ENCODE assay signal across 33 mouse cellular contexts in the genomic region with DNA sequence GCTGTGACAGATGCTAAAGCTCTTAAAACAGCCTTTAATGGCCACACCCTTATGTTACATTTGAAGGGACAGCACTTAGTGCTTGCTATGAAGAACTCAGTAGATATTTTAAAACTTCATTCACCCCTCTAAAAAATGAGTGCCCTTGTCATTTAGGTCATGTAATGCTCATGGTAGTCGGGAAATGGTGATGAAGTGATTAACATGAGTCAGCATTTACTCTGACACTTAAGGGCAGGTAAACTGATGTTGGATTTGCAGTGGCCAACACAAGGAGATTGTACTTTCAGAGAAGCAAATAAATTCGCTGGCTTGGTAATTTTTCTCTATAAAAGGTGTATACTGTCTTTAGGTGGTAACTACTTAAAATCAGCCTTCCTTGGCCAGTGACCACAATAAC.
"Had no signal": no experiment of that assay in that cellular context is flagged by ENCODE, and none has a peak within 500 bp of the region (broad histone marks: within the 10 kb centered on the region; RNA-seq: fewer than 3 reads in every experiment).

No protein-coding gene starts in this region.

- H3K9ac ChIP-seq: limb, embryonic 12.5 days; limb, embryonic 13.5 days; limb, embryonic 15.5 days; liver, embryonic 12.5 days; liver, embryonic 13.5 days; liver, embryonic 14.5 days; liver, embryonic 15.5 days; liver, postnatal 0 days; lung, embryonic 14.5 days; lung, embryonic 15.5 days; midbrain, embryonic 12.5 days; midbrain, embryonic 13.5 days; midbrain, embryonic 15.5 days; neural tube, embryonic 12.5 days; neural tube, embryonic 13.5 days had no signal

- H3K4me1 ChIP-seq: limb, embryonic 10.5 days; limb, embryonic 12.5 days; limb, embryonic 13.5 days; limb, embryonic 15.5 days; liver, embryonic 12.5 days; liver, embryonic 13.5 days; liver, embryonic 15.5 days; lung, embryonic 15.5 days; midbrain, embryonic 10.5 days; midbrain, embryonic 12.5 days; midbrain, embryonic 13.5 days; midbrain, embryonic 15.5 days; neural tube, embryonic 12.5 days had no signal

- H3K27ac ChIP-seq: limb, embryonic 10.5 days; limb, embryonic 12.5 days; limb, embryonic 13.5 days; limb, embryonic 15.5 days; liver, embryonic 12.5 days; liver, embryonic 13.5 days; liver, embryonic 14.5 days; liver, embryonic 15.5 days; lung, embryonic 15.5 days; macrophage; midbrain, embryonic 10.5 days; midbrain, embryonic 12.5 days; midbrain, embryonic 13.5 days; midbrain, embryonic 15.5 days; neural tube, embryonic 12.5 days; neural tube, embryonic 13.5 days had no signal

- H3K4me3 ChIP-seq: limb, embryonic 10.5 days; limb, embryonic 12.5 days; limb, embryonic 13.5 days; limb, embryonic 15.5 days; liver, embryonic 12.5 days; liver, embryonic 13.5 days; liver, embryonic 15.5 days; lung, embryonic 15.5 days; megakaryocyte, embryonic 14.5 days; midbrain, embryonic 10.5 days; midbrain, embryonic 12.5 days; midbrain, embryonic 13.5 days; midbrain, embryonic 15.5 days; myocyte; neural tube, embryonic 12.5 days; neural tube, embryonic 13.5 days had no signal

- H3K27me3 ChIP-seq: limb, embryonic 12.5 days; limb, embryonic 13.5 days; limb, embryonic 15.5 days; liver, embryonic 12.5 days; liver, embryonic 13.5 days; liver, embryonic 15.5 days; lung, embryonic 15.5 days; megakaryocyte, embryonic 14.5 days; midbrain, embryonic 12.5 days; midbrain, embryonic 13.5 days; midbrain, embryonic 15.5 days; neural tube, embryonic 12.5 days; neural tube, embryonic 13.5 days had no signal

- DNase-seq: left cerebral cortex, postnatal 4 days; liver; liver, embryonic 13.5 days; liver, postnatal 0 days; lung, adult 18-20 months; lung, adult 2 months; lung, embryonic 14.5 days; lung, postnatal 10 days; lung, postnatal 14 days; lung, postnatal 36 days; lung, postnatal 4 days; midbrain, embryonic 14.5 days had no signal

- H3K9me3 ChIP-seq: limb, embryonic 10.5 days; limb, embryonic 12.5 days; limb, embryonic 13.5 days; limb, embryonic 15.5 days; liver, embryonic 12.5 days; liver, embryonic 13.5 days; liver, embryonic 15.5 days; lung, embryonic 15.5 days; megakaryocyte, embryonic 14.5 days; midbrain, embryonic 10.5 days; midbrain, embryonic 12.5 days; midbrain, embryonic 13.5 days; midbrain, embryonic 15.5 days; neural tube, embryonic 12.5 days; neural tube, embryonic 13.5 days had no signal

- H3K36me3 ChIP-seq: lung, embryonic 15.5 days had no signal

- ATAC-seq: liver, embryonic 12.5 days; liver, postnatal 0 days; lung, postnatal 0 days; midbrain, embryonic 13.5 days; midbrain, embryonic 15.5 days; midbrain, embryonic 16.5 days had no signal

- H3K4me2 ChIP-seq: limb, embryonic 12.5 days; limb, embryonic 13.5 days; limb, embryonic 15.5 days; liver, embryonic 11.5 days; liver, embryonic 12.5 days; liver, embryonic 13.5 days; liver, embryonic 15.5 days; lung, embryonic 14.5 days; lung, embryonic 15.5 days; midbrain, embryonic 11.5 days; midbrain, embryonic 12.5 days; midbrain, embryonic 13.5 days; midbrain, embryonic 15.5 days; neural tube, embryonic 12.5 days; neural tube, embryonic 13.5 days had no signal
